Mouse (Mus musculus) embryonic facial prominence, embryonic 10.5 days (tissue): ENCODE measurements around the gene Icos. TPM values are rescaled to one million over a fixed set of nuclear protein-coding genes. Genes with fewer than 3 reads are reported as not detected.
A peak's percentile ranks its signal among the peaks of the same experiment; 100 is the strongest.

ENCODE experiments used
- DNase-seq: peaks from one replicate; pipeline ENCODE4 v3.0.0-alpha.2; 2017; ENCODE audit warnings: low spot score
- H3K27ac ChIP-seq: fragments of 300-500 bp; sonication (generic); replicated peaks from 2 replicates; pipeline ENCODE4 v1.5.1; 2016; ENCODE audit warnings: mild to moderate bottlenecking
- H3K27me3 ChIP-seq: fragments of 300-500 bp; sonication (generic); replicated peaks from 2 replicates; pipeline ENCODE4 v1.6.1; 2016; ENCODE audit warnings: low read depth, mild to moderate bottlenecking; ENCODE audit not compliant: poor library complexity, severe bottlenecking
- H3K36me3 ChIP-seq: fragments of 300-500 bp; sonication (generic); replicated peaks from 2 replicates; pipeline ENCODE4 v1.6.1; 2016; ENCODE audit warnings: mild to moderate bottlenecking, moderate library complexity
- H3K4me1 ChIP-seq: fragments of 300-500 bp; sonication (generic); 2 replicates; pipeline ENCODE4 v1.6.1; 2016
- H3K4me3 ChIP-seq: fragments of 300-500 bp; sonication (generic); 2 replicates; pipeline ENCODE4 v1.5.1; 2016; ENCODE audit warnings: mild to moderate bottlenecking, moderate library complexity
- H3K9me3 ChIP-seq: fragments of 300-500 bp; sonication (generic); 2 replicates; pipeline ENCODE4 v1.6.1; 2016; ENCODE audit warnings: mild to moderate bottlenecking
- WGBS: fragments of 180-500 bp; shearing (Covaris S2); methylation state at CpG from one replicate; pipeline ENCODE4 v1.1.7; 2016; 5-methylcytosine and 5-hydroxymethylcytosine counted together
- polyA plus RNA-seq: library from polyadenylated mRNA; unstranded; fragments of >200 nt; fragmentation: Nextera tagmentation; extraction: Ambion mirVana; gene quantifications from 2 replicates; pipeline ENCODE4 v1.2.1, GENCODE M21; 2016

Icos gene
- polyA plus RNA-seq, 1 experiment from 2014 or later = not detected

GRCm38 (mm10) chr1:60948112-60948511 is 29.6 kb upstream of the Icos start:
- no peak overlapping the region for H3K4me3 ChIP-seq
- H3K27me3 ChIP-seq = no peaks in the 10 kb centered on the region
- H3K27ac ChIP-seq = no peak overlapping the region
- no peak for DNase-seq
- H3K9me3 ChIP-seq = no peaks in the 10 kb centered on the region
- H3K4me1 ChIP-seq = 0 out of 2 replicates have a peak, but pooled peaks cover 3% of the 10 kb centered on the region
- 86% methylated on average over 6 of the region's 6 CpGs for WGBS
- H3K36me3 ChIP-seq = no peaks in the 10 kb centered on the region

GRCm38 (mm10) chr1:60952958-60953357 is 24.8 kb upstream of the Icos start:
- Histone ChIP-seq H3K9me3 (no peaks in the 10 kb centered on the region), H3K4me3 (no peak overlapping the region), H3K4me1 (0 out of 2 replicates have a peak, but pooled peaks cover 3% of the 10 kb centered on the region), H3K27ac (no peak overlapping the region), H3K27me3 (no peaks in the 10 kb centered on the region), H3K36me3 (no peaks in the 10 kb centered on the region)
- WGBS = 83% methylated on average over 7 of the region's 7 CpGs
- DNase-seq = no peak

GRCm38 (mm10) chr1:60953686-60954085 is 24.0 kb upstream of the Icos start:
- DNase-seq = no peak
- 95% methylated on average over 7 of the region's 7 CpGs for WGBS
- no peak overlapping the region for H3K27ac ChIP-seq
- H3K9me3 ChIP-seq = no peaks in the 10 kb centered on the region
- 0 out of 2 replicates have a peak, but pooled peaks cover 3% of the 10 kb centered on the region for H3K4me1 ChIP-seq
- H3K36me3 ChIP-seq = no peaks in the 10 kb centered on the region
- no peaks in the 10 kb centered on the region for H3K27me3 ChIP-seq
- H3K4me3 ChIP-seq = no peak overlapping the region

- Histone ChIP-seq H3K4me3 (no peak overlapping the region), H3K36me3 (no peaks in the 10 kb centered on the region), H3K4me1 (0 out of 2 replicates have a peak, but pooled peaks cover 3% of the 10 kb centered on the region), H3K9me3 (no peaks in the 10 kb centered on the region), H3K27me3 (no peaks in the 10 kb centered on the region), H3K27ac (no peak overlapping the region)
- WGBS = 69% methylated on average over 2 of the region's 2 CpGs
- no peak for DNase-seq
Measured at GRCm38 (mm10) chr1:60954759-60955158, 23.0 kb upstream of the Icos start.

- H3K27me3 ChIP-seq = no peaks in the 10 kb centered on the region
- WGBS = 94% methylated on average over 3 of the region's 3 CpGs
Measured at GRCm38 (mm10) chr1:60955186-60955585, 22.5 kb upstream of the Icos start.

GRCm38 (mm10) chr1:60956196-60956595 is 21.5 kb upstream of the Icos start:
- Histone ChIP-seq H3K27ac (no peak overlapping the region), H3K36me3 (no peaks in the 10 kb centered on the region), H3K27me3 (no peaks in the 10 kb centered on the region), H3K4me3 (no peak overlapping the region), H3K4me1 (0 out of 2 replicates have a peak, but pooled peaks cover 3% of the 10 kb centered on the region), H3K9me3 (no peaks in the 10 kb centered on the region)
- WGBS = 86% methylated on average over 6 of the region's 6 CpGs
- DNase-seq = no peak

More at GRCm38 (mm10) chr1:60955186-60955585, 22.5 kb upstream of the Icos start:
- Histone ChIP-seq H3K4me1 (0 out of 2 replicates have a peak, but pooled peaks cover 3% of the 10 kb centered on the region), H3K36me3 (no peaks in the 10 kb centered on the region), H3K9me3 (no peaks in the 10 kb centered on the region), H3K4me3 (no peak overlapping the region), H3K27ac (no peak overlapping the region)
- DNase-seq = no peak

- Histone ChIP-seq H3K27ac (no peak overlapping the region), H3K36me3 (no peaks in the 10 kb centered on the region), H3K4me3 (no peak overlapping the region), H3K9me3 (no peaks in the 10 kb centered on the region), H3K27me3 (no peaks in the 10 kb centered on the region), H3K4me1 (no peaks in the 10 kb centered on the region)
- DNase-seq = no peak
- 85% methylated on average over 1 of the region's 1 CpGs for WGBS
Measured at GRCm38 (mm10) chr1:60958287-60958686, 19.4 kb upstream of the Icos start.

GRCm38 (mm10) chr1:60959246-60959645 is 18.5 kb upstream of the Icos start:
- Histone ChIP-seq H3K4me1 (no peaks in the 10 kb centered on the region), H3K36me3 (no peaks in the 10 kb centered on the region), H3K27me3 (no peaks in the 10 kb centered on the region), H3K27ac (no peak overlapping the region), H3K9me3 (no peaks in the 10 kb centered on the region), H3K4me3 (no peak overlapping the region)
- no peak for DNase-seq
- WGBS = 90% methylated on average over 4 of the region's 4 CpGs

- DNase-seq = no peak
- Histone ChIP-seq H3K9me3 (no peaks in the 10 kb centered on the region), H3K27me3 (no peaks in the 10 kb centered on the region), H3K36me3 (no peaks in the 10 kb centered on the region), H3K4me3 (no peak overlapping the region), H3K4me1 (no peaks in the 10 kb centered on the region), H3K27ac (no peak overlapping the region)
- 87% methylated on average over 11 of the region's 11 CpGs for WGBS
Measured at GRCm38 (mm10) chr1:60960451-60960850, 17.3 kb upstream of the Icos start.

GRCm38 (mm10) chr1:60961080-60961479 is 16.6 kb upstream of the Icos start:
- Histone ChIP-seq H3K36me3 (no peaks in the 10 kb centered on the region), H3K27ac (no peak overlapping the region), H3K4me1 (no peaks in the 10 kb centered on the region), H3K27me3 (no peaks in the 10 kb centered on the region), H3K4me3 (no peak overlapping the region), H3K9me3 (no peaks in the 10 kb centered on the region)
- DNase-seq = peak; percentile 25
- WGBS = 31% methylated on average over 4 of the region's 4 CpGs

GRCm38 (mm10) chr1:60962095-60962494 is 15.6 kb upstream of the Icos start:
- H3K27me3 ChIP-seq = no peaks in the 10 kb centered on the region

GRCm38 (mm10) chr1:60967521-60967920 is 10.2 kb upstream of the Icos start:
- Histone ChIP-seq H3K36me3 (no peaks in the 10 kb centered on the region), H3K4me3 (no peak overlapping the region), H3K4me1 (peaks cover 8% of the 10 kb centered on the region; the same call in 1 of the 2 replicates), H3K27ac (no peak overlapping the region), H3K27me3 (no peaks in the 10 kb centered on the region), H3K9me3 (no peaks in the 10 kb centered on the region)
- no peak for DNase-seq
- WGBS = 33% methylated on average over 2 of the region's 2 CpGs

More at GRCm38 (mm10) chr1:60962095-60962494, 15.6 kb upstream of the Icos start:
- DNase-seq = no peak
- H3K9me3 ChIP-seq = no peaks in the 10 kb centered on the region
- H3K27ac ChIP-seq = no peak overlapping the region
- no peaks in the 10 kb centered on the region for H3K36me3 ChIP-seq
- WGBS = 82% methylated on average over 4 of the region's 4 CpGs
- H3K4me1 ChIP-seq = no peaks in the 10 kb centered on the region
- H3K4me3 ChIP-seq = no peak overlapping the region

- H3K4me3 ChIP-seq = no peak overlapping the region
- H3K9me3 ChIP-seq = no peaks in the 10 kb centered on the region
- H3K4me1 ChIP-seq = peaks cover 14% of the 10 kb centered on the region
- no peaks in the 10 kb centered on the region for H3K36me3 ChIP-seq
- H3K27ac ChIP-seq = no peak overlapping the region
- 77% methylated on average over 1 of the region's 1 CpGs for WGBS
- no peak for DNase-seq
- H3K27me3 ChIP-seq = no peaks in the 10 kb centered on the region
Measured at GRCm38 (mm10) chr1:60970846-60971245, 6.9 kb upstream of the Icos start.
